Mouse (Mus musculus): ENCODE data around the gene Olfml3. TPM values are rescaled to one million over a fixed set of nuclear protein-coding genes. Genes with fewer than 3 reads are reported as not detected.

The Olfml3 gene
- polyA plus RNA-seq, 1 experiment from 2014 or later: 66.6 TPM

- Histone ChIP-seq H3K27me3 (replicated peaks; ENCODE audit: control insufficient read depth, insufficient read depth, low read length) (no peaks in the 10 kb centered on the region), H3K27ac (ENCODE audit: low read depth) (no peak overlapping the region), H3K9ac (ENCODE audit: low read length) (no peak overlapping the region), H3K36me3 (ENCODE audit: control insufficient read depth, insufficient read depth, low read length) (peaks cover 90% of the 10 kb centered on the region), H3K9me3 (ENCODE audit: control insufficient read depth, low read length) (no peaks in the 10 kb centered on the region), H3K4me1 (replicated peaks; ENCODE audit: control insufficient read depth, insufficient read depth, low read length) (no peaks in the 10 kb centered on the region), H3K4me2 (ENCODE audit: low read length) (no peak overlapping the region), H3K4me3 (ENCODE audit: low read depth, low read length) (no peak overlapping the region)
- 81% methylated on average over 2 of the region's 2 CpGs for WGBS
- DNase-seq (ENCODE audit: low spot score): no peak
- no peak for ATAC-seq (replicated peaks; ENCODE audit: low FRiP score, low TSS enrichment, low read depth)
Measured at GRCm38 (mm10) chr3:103751558-103751957, 13.8 kb upstream of the Olfml3 start.

GRCm38 (mm10) chr3:103746711-103747110 lies 8.9 kb upstream of the Olfml3 start:
- no peaks in the 10 kb centered on the region for H3K9me3 ChIP-seq (ENCODE audit: control insufficient read depth, low read length)
- H3K9ac ChIP-seq (ENCODE audit: low read length): no peak overlapping the region
- H3K27ac ChIP-seq (ENCODE audit: low read depth): no peak overlapping the region
- H3K4me3 ChIP-seq (ENCODE audit: low read depth, low read length): no peak overlapping the region
- ATAC-seq (replicated peaks; ENCODE audit: low FRiP score, low TSS enrichment, low read depth) (no peak), DNase-seq (ENCODE audit: low spot score) (no peak)
- H3K4me2 ChIP-seq (ENCODE audit: low read length): no peak overlapping the region
- H3K27me3 ChIP-seq (replicated peaks; ENCODE audit: control insufficient read depth, insufficient read depth, low read length): no peaks in the 10 kb centered on the region
- no peaks in the 10 kb centered on the region for H3K4me1 ChIP-seq (replicated peaks; ENCODE audit: control insufficient read depth, insufficient read depth, low read length)
- WGBS: 82% methylated on average over 5 of the region's 5 CpGs
- peaks cover 89% of the 10 kb centered on the region for H3K36me3 ChIP-seq (ENCODE audit: control insufficient read depth, insufficient read depth, low read length)

- Histone ChIP-seq H3K27ac (ENCODE audit: low read depth) (no peak overlapping the region), H3K4me2 (ENCODE audit: low read length) (no peak overlapping the region), H3K4me3 (ENCODE audit: low read depth, low read length) (no peak overlapping the region), H3K27me3 (replicated peaks; ENCODE audit: control insufficient read depth, insufficient read depth, low read length) (no peaks in the 10 kb centered on the region), H3K36me3 (ENCODE audit: control insufficient read depth, insufficient read depth, low read length) (peaks cover 84% of the 10 kb centered on the region), H3K4me1 (replicated peaks; ENCODE audit: control insufficient read depth, insufficient read depth, low read length) (peaks cover 4% of the 10 kb centered on the region; the same call in 1 of the 2 replicates), H3K9ac (ENCODE audit: low read length) (no peak overlapping the region), H3K9me3 (ENCODE audit: control insufficient read depth, low read length) (no peaks in the 10 kb centered on the region)
- WGBS: 92% methylated on average over 14 of the region's 14 CpGs
- DNase-seq (ENCODE audit: low spot score) (no peak), ATAC-seq (replicated peaks; ENCODE audit: low FRiP score, low TSS enrichment, low read depth) (no peak)
Measured at GRCm38 (mm10) chr3:103745001-103745770, 7.4 kb upstream of the Olfml3 start.

- Histone ChIP-seq H3K36me3 (ENCODE audit: control insufficient read depth, insufficient read depth, low read length) (peaks cover 64% of the 10 kb centered on the region), H3K27ac (ENCODE audit: low read depth) (no peak overlapping the region), H3K27me3 (replicated peaks; ENCODE audit: control insufficient read depth, insufficient read depth, low read length) (no peaks in the 10 kb centered on the region), H3K4me2 (ENCODE audit: low read length) (no peak overlapping the region), H3K4me1 (replicated peaks; ENCODE audit: control insufficient read depth, insufficient read depth, low read length) (peaks cover 8% of the 10 kb centered on the region), H3K9me3 (ENCODE audit: control insufficient read depth, low read length) (no peaks in the 10 kb centered on the region), H3K9ac (ENCODE audit: low read length) (no peak overlapping the region), H3K4me3 (ENCODE audit: low read depth, low read length) (no peak overlapping the region)
- WGBS: 78% methylated on average over 6 of the region's 6 CpGs
- DNase-seq (ENCODE audit: low spot score) (no peak), ATAC-seq (replicated peaks; ENCODE audit: low FRiP score, low TSS enrichment, low read depth) (no peak)
Measured at GRCm38 (mm10) chr3:103743208-103743607, 5.4 kb upstream of the Olfml3 start.

- Histone ChIP-seq H3K27ac (ENCODE audit: low read depth) (no peak overlapping the region), H3K36me3 (ENCODE audit: control insufficient read depth, insufficient read depth, low read length) (peaks cover 36% of the 10 kb centered on the region), H3K4me3 (ENCODE audit: low read depth, low read length) (no peak overlapping the region), H3K4me1 (replicated peaks; ENCODE audit: control insufficient read depth, insufficient read depth, low read length) (peaks cover 25% of the 10 kb centered on the region), H3K9me3 (ENCODE audit: control insufficient read depth, low read length) (no peaks in the 10 kb centered on the region), H3K4me2 (ENCODE audit: low read length) (no peak overlapping the region), H3K9ac (ENCODE audit: low read length) (no peak overlapping the region), H3K27me3 (replicated peaks; ENCODE audit: control insufficient read depth, insufficient read depth, low read length) (no peaks in the 10 kb centered on the region)
- 41% methylated on average over 5 of the region's 5 CpGs for WGBS
- DNase-seq (ENCODE audit: low spot score) (no peak), ATAC-seq (replicated peaks; ENCODE audit: low FRiP score, low TSS enrichment, low read depth) (no peak)
Measured at GRCm38 (mm10) chr3:103740342-103740741, 2.5 kb upstream of the Olfml3 start.

- H3K9ac ChIP-seq (ENCODE audit: low read length): peak within 1 kb of the TSS; percentile 46
- peaks cover 35% of the 10 kb centered on the region for H3K4me1 ChIP-seq (replicated peaks; ENCODE audit: control insufficient read depth, insufficient read depth, low read length)
- WGBS: 91% methylated on average over 1 of the region's 1 CpGs
Measured at GRCm38 (mm10) chr3:103739329-103739728, 1.5 kb upstream of the Olfml3 start, which contains the start of gene Gm10964. Gm10964 (plus strand) TSS chr3:103739366.

GRCm38 (mm10) chr3:103737061-103737754 lies 593 bp downstream of the Olfml3 start:
- Histone ChIP-seq H3K4me1 (replicated peaks; ENCODE audit: control insufficient read depth, insufficient read depth, low read length) (peaks cover 43% of the 10 kb centered on the region), H3K4me2 (ENCODE audit: low read length) (peak overlapping the region; percentile 69), H3K36me3 (ENCODE audit: control insufficient read depth, insufficient read depth, low read length) (peaks cover 7% of the 10 kb centered on the region), H3K9me3 (ENCODE audit: control insufficient read depth, low read length) (no peaks in the 10 kb centered on the region), H3K27ac (ENCODE audit: low read depth) (peak overlapping the region; percentile 98), H3K27me3 (replicated peaks; ENCODE audit: control insufficient read depth, insufficient read depth, low read length) (no peaks in the 10 kb centered on the region), H3K4me3 (ENCODE audit: low read depth, low read length) (peak overlapping the region; percentile 37), H3K9ac (ENCODE audit: low read length) (peak overlapping the region; percentile 49)
- ATAC-seq (replicated peaks; ENCODE audit: low FRiP score, low TSS enrichment, low read depth): peak; percentile 33; the same call in 1 of the 2 replicates
- DNase-seq (ENCODE audit: low spot score): peak; percentile 79
- WGBS: 19% methylated on average over 16 of the region's 16 CpGs

More at GRCm38 (mm10) chr3:103739329-103739728, 1.5 kb upstream of the Olfml3 start, which contains the start of gene Gm10964:
- H3K4me3 ChIP-seq (ENCODE audit: low read depth, low read length): peak within 1 kb of the TSS; percentile 37
- H3K27me3 ChIP-seq (replicated peaks; ENCODE audit: control insufficient read depth, insufficient read depth, low read length): no peaks in the 10 kb centered on the region
- no peak for ATAC-seq (replicated peaks; ENCODE audit: low FRiP score, low TSS enrichment, low read depth)
- H3K36me3 ChIP-seq (ENCODE audit: control insufficient read depth, insufficient read depth, low read length): peaks cover 25% of the 10 kb centered on the region
- no peaks in the 10 kb centered on the region for H3K9me3 ChIP-seq (ENCODE audit: control insufficient read depth, low read length)
- H3K27ac ChIP-seq (ENCODE audit: low read depth): peak within 1 kb of the TSS; percentile 98
- DNase-seq (ENCODE audit: low spot score): no peak
- peak within 1 kb of the TSS; percentile 69 for H3K4me2 ChIP-seq (ENCODE audit: low read length)

- no peaks in the 10 kb centered on the region for H3K9me3 ChIP-seq (ENCODE audit: control insufficient read depth, low read length)
- H3K4me1 ChIP-seq (replicated peaks; ENCODE audit: control insufficient read depth, insufficient read depth, low read length): peaks cover 43% of the 10 kb centered on the region
- H3K9ac ChIP-seq (ENCODE audit: low read length): peak overlapping the region; percentile 49
- no peaks in the 10 kb centered on the region for H3K36me3 ChIP-seq (ENCODE audit: control insufficient read depth, insufficient read depth, low read length)
- 60% methylated on average over 28 of the region's 28 CpGs for WGBS
- no peaks in the 10 kb centered on the region for H3K27me3 ChIP-seq (replicated peaks; ENCODE audit: control insufficient read depth, insufficient read depth, low read length)
- ATAC-seq (replicated peaks; ENCODE audit: low FRiP score, low TSS enrichment, low read depth) (no peak), DNase-seq (ENCODE audit: low spot score) (no peak)
- H3K4me2 ChIP-seq (ENCODE audit: low read length): peak overlapping the region; percentile 69
- H3K27ac ChIP-seq (ENCODE audit: low read depth): peak overlapping the region; percentile 98
- peak overlapping the region; percentile 37 for H3K4me3 ChIP-seq (ENCODE audit: low read depth, low read length)
Measured at GRCm38 (mm10) chr3:103735776-103736600, 1.8 kb downstream of the Olfml3 start.

Measured in intestine, embryonic 14.5 days (tissue).